Mouse (Mus musculus) kidney, postnatal 0 days (tissue): ENCODE data around the gene Snu13. TPM values are rescaled to one million over a fixed set of nuclear protein-coding genes. Genes with fewer than 3 reads are reported as not detected.

ENCODE experiments used
- ATAC-seq: fragments of 200-750 bp; cut with Nextera tagmentation; replicated peaks from 2 replicates; pipeline ENCODE4 v1.8.0; 2017; ENCODE audit warnings: low read depth, moderate number of reproducible peaks, moderate TSS enrichment, moderate library complexity; ENCODE audit not compliant: low FRiP score
- DNase-seq: peaks from one replicate; pipeline ENCODE4 v3.0.0-alpha.2; 2016; ENCODE audit warnings: low spot score
- H3K27ac ChIP-seq: fragments of 300-500 bp; sonication (generic); 2 replicates; pipeline ENCODE4 v1.5.1; 2014; ENCODE audit warnings: mild to moderate bottlenecking
- H3K27me3 ChIP-seq: fragments of 300-500 bp; sonication (generic); 2 replicates; pipeline ENCODE4 v1.6.1; 2014; ENCODE audit warnings: low read length, mixed read lengths; ENCODE audit not compliant: insufficient read depth
- H3K36me3 ChIP-seq: fragments of 300-500 bp; sonication (generic); 2 replicates; pipeline ENCODE4 v1.6.1; 2014; ENCODE audit warnings: low read length, mixed read lengths; ENCODE audit not compliant: insufficient read depth
- H3K4me1 ChIP-seq: fragments of 300-500 bp; sonication (generic); replicated peaks from 2 replicates; pipeline ENCODE4 v1.6.1; 2014; ENCODE audit warnings: antibody characterized with exemption, low read length, mixed read lengths; ENCODE audit not compliant: insufficient read depth
- H3K4me2 ChIP-seq: fragments of 300-500 bp; sonication (generic); 2 replicates; pipeline ENCODE4 v1.6.1; 2014; ENCODE audit warnings: mild to moderate bottlenecking, low read length, moderate library complexity, mixed read lengths
- H3K4me3 ChIP-seq: fragments of 300-500 bp; sonication (generic); replicated peaks from 2 replicates; pipeline ENCODE4 v1.5.1; 2014; ENCODE audit warnings: low read depth, low read length
- H3K9ac ChIP-seq: fragments of 300-500 bp; sonication (generic); 2 replicates; pipeline ENCODE4 v1.6.1; 2014; ENCODE audit warnings: low read depth, low read length
- H3K9me3 ChIP-seq: fragments of 300-500 bp; sonication (generic); replicated peaks from 2 replicates; pipeline ENCODE4 v1.6.1; 2016; ENCODE audit warnings: low read length, inconsistent platforms, mixed read lengths
- CTCF ChIP-seq: IDR thresholded peaks from 2 replicates; pipeline ENCODE4 v1.5.1; 2016; ENCODE audit warnings: antibody characterized with exemption, low read depth, mild to moderate bottlenecking, moderate library complexity
- WGBS: fragments of 180-500 bp; shearing (Covaris S2); extraction: QIAGEN DNeasy Blood & Tissue Kit; methylation state at CpG from one replicate; pipeline ENCODE4 v1.1.7; 2014; 5-methylcytosine and 5-hydroxymethylcytosine counted together
- polyA plus RNA-seq: library from polyadenylated mRNA; unstranded; fragments of >200 nt; fragmentation: Nextera tagmentation; extraction: Ambion mirVana; gene quantifications from 2 replicates; pipeline ENCODE4 v1.2.1, GENCODE M21; 2015

Gene Snu13
- polyA plus RNA-seq, 1 experiment from 2014 or later, result 225 TPM

DNA sequence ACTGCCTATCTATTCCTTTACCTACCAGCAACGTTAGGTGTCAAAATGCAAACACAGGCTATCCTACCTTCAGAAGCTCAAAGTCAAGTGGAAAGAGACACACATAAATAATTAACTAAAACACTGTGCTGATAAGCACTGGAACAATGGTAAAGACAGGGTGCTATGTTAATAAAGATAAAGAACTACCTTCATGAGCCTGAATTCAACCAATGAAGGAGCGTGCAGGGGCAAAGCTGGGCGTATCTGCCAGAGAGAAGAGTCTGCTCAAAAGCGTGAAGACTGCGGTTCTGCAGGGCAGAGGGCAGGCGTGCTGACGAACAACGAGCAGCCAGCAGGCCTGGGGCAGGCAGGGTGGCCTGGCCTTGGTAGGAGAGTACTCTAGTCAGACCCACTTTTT lies 43.1 kb downstream of the Snu13 start:
- no peak for DNase-seq
- Histone ChIP-seq H3K36me3 (peaks cover 4% of the 10 kb centered on the region; the same call in 1 of the 2 replicates), H3K9me3 (no peaks in the 10 kb centered on the region), H3K27me3 (no peaks in the 10 kb centered on the region), H3K27ac (no peak overlapping the region), H3K4me2 (no peak overlapping the region), H3K4me1 (no peaks in the 10 kb centered on the region), H3K4me3 (no peak overlapping the region), H3K9ac (no peak overlapping the region)
- ATAC-seq, result no peak
- 76% methylated on average over 8 of the region's 8 CpGs for WGBS
- no peak for TF ChIP-seq CTCF

DNA sequence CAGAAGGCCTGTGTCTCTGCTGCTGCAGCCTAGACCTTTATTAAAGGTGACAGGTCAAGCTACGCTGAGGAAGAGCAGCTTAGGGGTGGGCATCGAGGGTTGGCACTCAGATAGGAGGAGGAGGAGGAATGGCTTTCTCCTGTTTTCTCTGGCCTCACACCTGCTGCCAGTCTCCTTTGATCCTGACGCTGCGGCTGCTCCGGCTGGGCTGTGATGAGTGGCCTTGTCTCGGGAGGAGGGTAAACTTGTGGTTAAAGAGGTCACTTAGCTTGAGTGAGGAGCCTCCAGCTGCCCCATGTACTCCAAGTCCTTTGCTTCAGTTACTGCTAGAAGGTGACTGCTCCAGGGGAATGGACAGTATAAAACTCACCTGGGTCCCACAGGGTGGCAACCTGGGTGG lies 53.4 kb downstream of the Snu13 start:
- H3K36me3 ChIP-seq, result peaks cover 12% of the 10 kb centered on the region; the same call in 1 of the 2 replicates
- no peak for ATAC-seq
- no peak overlapping the region for H3K4me3 ChIP-seq
- no peak for TF ChIP-seq CTCF
- 54% methylated on average over 6 of the region's 6 CpGs for WGBS
- no peaks in the 10 kb centered on the region for H3K9me3 ChIP-seq
- H3K9ac ChIP-seq, result no peak overlapping the region
- H3K27me3 ChIP-seq, result no peaks in the 10 kb centered on the region
- H3K4me1 ChIP-seq, result no peaks in the 10 kb centered on the region
- no peak overlapping the region for H3K4me2 ChIP-seq
- H3K27ac ChIP-seq, result no peak overlapping the region
- DNase-seq, result no peak

GRCm38 (mm10) chr15:81990549-81990948 lies 56.8 kb downstream of the Snu13 start:
- TF ChIP-seq CTCF, result no peak
- no peak overlapping the region for H3K4me3 ChIP-seq
- no peaks in the 10 kb centered on the region for H3K36me3 ChIP-seq
- H3K9ac ChIP-seq, result no peak overlapping the region
- DNase-seq (no peak), ATAC-seq (no peak)
- H3K4me2 ChIP-seq, result no peak overlapping the region
- no peak overlapping the region for H3K27ac ChIP-seq
- no peaks in the 10 kb centered on the region for H3K27me3 ChIP-seq
- H3K9me3 ChIP-seq, result no peaks in the 10 kb centered on the region
- WGBS, result 61% methylated on average over 7 of the region's 7 CpGs
- H3K4me1 ChIP-seq, result no peaks in the 10 kb centered on the region

Other genes starting within 250 kb of the Snu13 start
- 17.9 and 19.9 TPM in 2 replicates for gene Tef, start 245.2 kb downstream of the Snu13 start, polyA plus RNA-seq
- gene Tob2, start 188.8 kb downstream of the Snu13 start, polyA plus RNA-seq, result 22.5 and 27.7 TPM in 2 replicates
- 103 and 110 TPM in 2 replicates for gene Phf5a, start 175.7 kb downstream of the Snu13 start, polyA plus RNA-seq
- 263 and 285 TPM in 2 replicates for gene Aco2, start 175.3 kb downstream of the Snu13 start, polyA plus RNA-seq
- 122 and 129 TPM in 2 replicates for gene Polr3h, start 121.4 kb downstream of the Snu13 start, polyA plus RNA-seq
- 20.4 and 23.1 TPM in 2 replicates for gene Csdc2, start 110.8 kb downstream of the Snu13 start, polyA plus RNA-seq
- 27.1 and 27.8 TPM in 2 replicates for gene Pmm1, start 86.7 kb downstream of the Snu13 start, polyA plus RNA-seq
- gene 1700029P11Rik, start 67.1 kb downstream of the Snu13 start, polyA plus RNA-seq, result not detected in 2 replicates
- 45.2 and 53.6 TPM in 2 replicates for gene Xrcc6, start 59.8 kb downstream of the Snu13 start, polyA plus RNA-seq
- 21.1 and 23.3 TPM in 2 replicates for gene Desi1, start 13.7 kb downstream of the Snu13 start, polyA plus RNA-seq
- not detected in 2 replicates for gene 4930407I10Rik, start 11.6 kb upstream of the Snu13 start, polyA plus RNA-seq
- 0.09 TPM in 1 of 2 replicates, not detected in the other for gene Mei1, start 22.4 kb upstream of the Snu13 start, polyA plus RNA-seq
- gene Ccdc134, start 80.3 kb upstream of the Snu13 start, polyA plus RNA-seq, result 10.7 and 11.9 TPM in 2 replicates
- gene Srebf2, start 99.6 kb upstream of the Snu13 start, polyA plus RNA-seq, result 89.0 and 98.5 TPM in 2 replicates
- gene Shisa8, start 165.2 kb upstream of the Snu13 start, polyA plus RNA-seq, result 0.66 and 0.96 TPM in 2 replicates
- gene Tnfrsf13c, start 176.8 kb upstream of the Snu13 start, polyA plus RNA-seq, result 0.09 TPM in 1 of 2 replicates, not detected in the other
- gene Cenpm, start 197.2 kb upstream of the Snu13 start, polyA plus RNA-seq, result 45.0 and 46.4 TPM in 2 replicates
- not detected in 2 replicates for gene 1500009C09Rik, start 204.8 kb upstream of the Snu13 start, polyA plus RNA-seq
- gene Sept3, start 227.3 kb upstream of the Snu13 start, polyA plus RNA-seq, result 4.2 and 4.8 TPM in 2 replicates